Mouse (Mus musculus): ENCODE data around the gene Pald1.

GRCm38 (mm10) chr10:61374771-61375481, 8.4 kb downstream of the Pald1 start:
- TF ChIP-seq POLR2A (IDR thresholded peaks at IDR 0.05; ENCODE audit: control insufficient read depth, extremely low read depth, insufficient read depth, low read length, poor library complexity) (no peak), CTCF (IDR thresholded peaks at IDR 0.05; ENCODE audit: borderline replicate concordance, control insufficient read depth, extremely low read depth, insufficient read depth, low read length, poor library complexity) (no peak)

Measured in thymus, adult 2 months (tissue).